Mouse (Mus musculus) ES-E14 (cell line): ENCODE measurements around the gene Dppa3.

ENCODE experiments used
- HCFC1 ChIP-seq: IDR thresholded peaks from 2 replicates; pipeline ENCODE4 v1.6.1; 2012; ENCODE audit warnings: low read length, inconsistent platforms, borderline replicate concordance; ENCODE audit not compliant: insufficient read depth
- MAFK ChIP-seq: IDR thresholded peaks from 2 replicates; pipeline ENCODE4 v1.6.1; 2014; ENCODE audit warnings: mild to moderate bottlenecking, low read depth, low read length, inconsistent platforms; ENCODE audit not compliant: insufficient read depth
- ZC3H11A ChIP-seq: IDR thresholded peaks from 2 replicates; pipeline ENCODE4 v1.6.1; 2012; ENCODE audit warnings: low read depth, mild to moderate bottlenecking, inconsistent platforms, low read length, borderline replicate concordance

GRCm38 (mm10) chr6:122598014-122598413, 28.2 kb upstream of the Dppa3 start:
- TF ChIP-seq HCFC1 (no peak), ZC3H11A (no peak), MAFK (no peak)
